Mouse (Mus musculus): ENCODE results near the gene Gpr153. TPM values are rescaled to one million over a fixed set of nuclear protein-coding genes. Genes with fewer than 3 reads are reported as not detected.

The Gpr153 gene
- total and polyA plus RNA-seq, 3 experiments = 0.08 TPM; not detected in 2

GRCm38 (mm10) chr4:152243241-152243891, 30.7 kb upstream of the Gpr153 start:
- Histone ChIP-seq H3K36me3 (ENCODE audit: control insufficient read depth in 1 of 2, insufficient read depth in 2 of 2, low read length in 2 of 2) (peaks cover 2 to 17% of the 10 kb centered on the region in 2 experiments; a peak in 3 of 4 replicates), H3K9me3 (replicated peaks; ENCODE audit: insufficient read depth, low read length) (no peaks in the 10 kb centered on the region), H3K79me2 (ENCODE audit: control insufficient read depth, insufficient read depth, low read length, poor library complexity) (no peaks in the 10 kb centered on the region), H3K27me3 (ENCODE audit: control insufficient read depth in 1 of 2, insufficient read depth in 2 of 2, low read length in 2 of 2) (no peaks in the 10 kb centered on the region), H3K4me3 (ENCODE audit: control insufficient read depth in 1 of 2, insufficient read depth in 1 of 2, low read depth in 2 of 2, low read length in 2 of 2) (no peak overlapping the region), H3K9ac (ENCODE audit: control insufficient read depth, low read depth, low read length, poor library complexity, severe bottlenecking) (no peak overlapping the region), H3K27ac (ENCODE audit: control insufficient read depth, low read depth, low read length) (no peak overlapping the region), H3K4me1 (ENCODE audit: control insufficient read depth in 1 of 2, insufficient read depth in 2 of 2, low read length in 2 of 2) (peaks cover 9 to 18% of the 10 kb centered on the region in 2 experiments; a peak in 3 of 4 replicates)
- DNase-seq (ENCODE audit: low read depth, low spot score) = no peak
- TF ChIP-seq POLR2A (IDR thresholded peaks at IDR 0.05; ENCODE audit: control insufficient read depth in 1 of 2, insufficient read depth in 1 of 2, low read depth in 1 of 2, low read length in 2 of 2, poor library complexity in 1 of 2) (no peak), MAZ (IDR thresholded peaks at IDR 0.05; ENCODE audit: low read depth, low read length) (no peak), SMC3 (IDR thresholded peaks at IDR 0.05; ENCODE audit: low read depth, low read length) (no peak), RAD21 (IDR thresholded peaks at IDR 0.05; ENCODE audit: low read depth, low read length) (no peak), POLR2AphosphoS5 (IDR thresholded peaks at IDR 0.05; ENCODE audit: borderline replicate concordance, low read depth, low read length) (no peak), MAFK (IDR thresholded peaks at IDR 0.05; ENCODE audit: borderline replicate concordance, low read depth, low read length) (no peak), ZNF384 (IDR thresholded peaks at IDR 0.05; ENCODE audit: low read depth, low read length) (no peak), GATA1 (IDR thresholded peaks at IDR 0.05; ENCODE audit: low read depth, low read length) (no peak), USF1 (IDR thresholded peaks at IDR 0.05; ENCODE audit: low read depth, low read length) (no peak), BHLHE40 (IDR thresholded peaks at IDR 0.05; ENCODE audit: borderline replicate concordance, low read depth, low read length) (no peak), POLR2AphosphoS2 (IDR thresholded peaks at IDR 0.05; ENCODE audit: low read length) (no peak)

- Histone ChIP-seq H3K79me2 (ENCODE audit: control insufficient read depth, insufficient read depth, low read length, poor library complexity) (no peaks in the 10 kb centered on the region), H3K36me3 (ENCODE audit: control insufficient read depth in 1 of 2, insufficient read depth in 2 of 2, low read length in 2 of 2) (peaks cover 2 to 17% of the 10 kb centered on the region in 2 experiments; a peak in 3 of 4 replicates), H3K27ac (ENCODE audit: control insufficient read depth, low read depth, low read length) (no peak overlapping the region), H3K27me3 (ENCODE audit: control insufficient read depth in 1 of 2, insufficient read depth in 2 of 2, low read length in 2 of 2) (no peaks in the 10 kb centered on the region), H3K9ac (ENCODE audit: control insufficient read depth, low read depth, low read length, poor library complexity, severe bottlenecking) (no peak overlapping the region), H3K4me1 (ENCODE audit: control insufficient read depth in 1 of 2, insufficient read depth in 2 of 2, low read length in 2 of 2) (peaks cover 9 to 18% of the 10 kb centered on the region in 2 experiments; a peak in 3 of 4 replicates), H3K4me3 (ENCODE audit: control insufficient read depth in 1 of 2, insufficient read depth in 1 of 2, low read depth in 2 of 2, low read length in 2 of 2) (no peak overlapping the region), H3K9me3 (replicated peaks; ENCODE audit: insufficient read depth, low read length) (no peaks in the 10 kb centered on the region)
- no peak for TF ChIP-seq TCF12 (IDR thresholded peaks at IDR 0.05; ENCODE audit: low read depth, low read length)
- no peak for TF ChIP-seq CTCF (IDR thresholded peaks at IDR 0.05 in 2 of 3, conservative IDR thresholded peaks at IDR 0.05 in 1 of 3; ENCODE audit: control insufficient read depth in 1 of 3, insufficient read depth in 1 of 3, low read depth in 2 of 3, low read length in 3 of 3, poor library complexity in 1 of 3, severe bottlenecking in 1 of 3)
- TF ChIP-seq HCFC1 (IDR thresholded peaks at IDR 0.05; ENCODE audit: low read depth, low read length) = no peak
- no peak for TF ChIP-seq CHD2 (IDR thresholded peaks at IDR 0.05; ENCODE audit: low read length)
- TF ChIP-seq CHD1 (IDR thresholded peaks at IDR 0.05; ENCODE audit: low read depth, low read length) = no peak
- TF ChIP-seq ELF1 (IDR thresholded peaks at IDR 0.05; ENCODE audit: low read depth, low read length) = no peak
- no peak for TF ChIP-seq RCOR1 (IDR thresholded peaks at IDR 0.05; ENCODE audit: low read depth, low read length)
- TF ChIP-seq MAX (IDR thresholded peaks at IDR 0.05; ENCODE audit: low read length) = no peak
- TF ChIP-seq MAZ (IDR thresholded peaks at IDR 0.05; ENCODE audit: low read depth, low read length) = no peak
- TF ChIP-seq POLR2AphosphoS2 (IDR thresholded peaks at IDR 0.05; ENCODE audit: low read length) = no peak
- TF ChIP-seq POLR2AphosphoS5 (IDR thresholded peaks at IDR 0.05; ENCODE audit: borderline replicate concordance, low read depth, low read length) = no peak
- no peak for TF ChIP-seq SMC3 (IDR thresholded peaks at IDR 0.05; ENCODE audit: low read depth, low read length)
- no peak for TF ChIP-seq ZNF384 (IDR thresholded peaks at IDR 0.05; ENCODE audit: low read depth, low read length)
- no peak for TF ChIP-seq USF1 (IDR thresholded peaks at IDR 0.05; ENCODE audit: low read depth, low read length)
- no peak for TF ChIP-seq TBP (IDR thresholded peaks at IDR 0.05; ENCODE audit: low read depth, low read length)
- no peak for TF ChIP-seq MAFK (IDR thresholded peaks at IDR 0.05; ENCODE audit: borderline replicate concordance, low read depth, low read length)
- no peak for TF ChIP-seq USF2 (IDR thresholded peaks at IDR 0.05; ENCODE audit: borderline replicate concordance in 1 of 2, insufficient read depth in 1 of 2, low read depth in 1 of 2, low read length in 2 of 2)
- no peak for TF ChIP-seq SIN3A (IDR thresholded peaks at IDR 0.05; ENCODE audit: low read length)
- no peak for DNase-seq (ENCODE audit: low read depth, low spot score)
These were observed 30.1 kb upstream of the Gpr153 start for GRCm38 (mm10) chr4:152243969-152244368.

Data from MEL (cell line).